Mouse (Mus musculus): ENCODE data around the gene Olfr412. TPM values are rescaled to one million over a fixed set of nuclear protein-coding genes. Genes with fewer than 3 reads are reported as not detected.
A peak's percentile ranks its signal among the peaks of the same experiment; 100 is the strongest.

Gene Olfr412
- polyA plus RNA-seq, 1 experiment from 2014 or later = not detected

GRCm38 (mm10) chr11:74393489-74393888 is 31.6 kb downstream of the Olfr412 start:
- 51% methylated on average over 5 of the region's 5 CpGs for WGBS
- H3K27me3 ChIP-seq = no peaks in the 10 kb centered on the region
- H3K4me1 ChIP-seq = peaks cover 13% of the 10 kb centered on the region
- H3K27ac ChIP-seq = 0 out of 2 replicates have a peak overlapping the region, but pooled peaks have one; percentile 36
- H3K4me2 ChIP-seq = no peak overlapping the region
- no peak overlapping the region for H3K9ac ChIP-seq
- H3K4me3 ChIP-seq (replicated peaks) = no peak overlapping the region
- H3K9me3 ChIP-seq = no peaks in the 10 kb centered on the region
- ATAC-seq (ENCODE audit: low FRiP score) = peak; percentile 81; the same call in 1 of the 2 replicates
- H3K36me3 ChIP-seq (replicated peaks) = no peaks in the 10 kb centered on the region

- no peak overlapping the region for H3K4me3 ChIP-seq (replicated peaks)
- ATAC-seq (ENCODE audit: low FRiP score) = no peak
- no peak overlapping the region for H3K4me2 ChIP-seq
- H3K9me3 ChIP-seq = no peaks in the 10 kb centered on the region
- no peak overlapping the region for H3K27ac ChIP-seq
- no peaks in the 10 kb centered on the region for H3K27me3 ChIP-seq
- H3K9ac ChIP-seq = no peak overlapping the region
- H3K4me1 ChIP-seq = peaks cover 13% of the 10 kb centered on the region
- no peaks in the 10 kb centered on the region for H3K36me3 ChIP-seq (replicated peaks)
- WGBS = 84% methylated on average over 18 of the region's 18 CpGs
These were observed 33.7 kb downstream of the Olfr412 start for GRCm38 (mm10) chr11:74395583-74395982.

GRCm38 (mm10) chr11:74402126-74402525 is 40.3 kb downstream of the Olfr412 start:
- no peaks in the 10 kb centered on the region for H3K27me3 ChIP-seq
- no peaks in the 10 kb centered on the region for H3K36me3 ChIP-seq (replicated peaks)
- 45% methylated on average over 2 of the region's 2 CpGs for WGBS
- no peak overlapping the region for H3K4me2 ChIP-seq
- ATAC-seq (ENCODE audit: low FRiP score) = no peak
- no peak overlapping the region for H3K4me3 ChIP-seq (replicated peaks)
- H3K9ac ChIP-seq = no peak overlapping the region
- H3K4me1 ChIP-seq = no peaks in the 10 kb centered on the region; the same call in 1 of the 2 replicates
- H3K27ac ChIP-seq = no peak overlapping the region
- no peaks in the 10 kb centered on the region for H3K9me3 ChIP-seq

GRCm38 (mm10) chr11:74404216-74404615 is 42.3 kb downstream of the Olfr412 start:
- Histone ChIP-seq H3K4me3 (replicated peaks) (no peak overlapping the region), H3K27me3 (no peaks in the 10 kb centered on the region), H3K27ac (no peak overlapping the region), H3K36me3 (replicated peaks) (no peaks in the 10 kb centered on the region), H3K4me2 (no peak overlapping the region), H3K4me1 (peaks cover 7% of the 10 kb centered on the region), H3K9ac (no peak overlapping the region), H3K9me3 (no peaks in the 10 kb centered on the region)
- no peak for ATAC-seq (ENCODE audit: low FRiP score)
- 77% methylated on average over 2 of the region's 2 CpGs for WGBS

- WGBS = 87% methylated on average over 7 of the region's 7 CpGs
- ATAC-seq (ENCODE audit: low FRiP score) = no peak
- H3K36me3 ChIP-seq (replicated peaks) = no peaks in the 10 kb centered on the region
These were observed 43.3 kb downstream of the Olfr412 start for GRCm38 (mm10) chr11:74405201-74405600.

GRCm38 (mm10) chr11:74408587-74409446 is 46.9 kb downstream of the Olfr412 start:
- Histone ChIP-seq H3K4me2 (no peak overlapping the region), H3K27me3 (no peaks in the 10 kb centered on the region), H3K9me3 (no peaks in the 10 kb centered on the region), H3K4me1 (peaks cover 24% of the 10 kb centered on the region), H3K27ac (peak overlapping the region; percentile 78), H3K4me3 (replicated peaks) (no peak overlapping the region), H3K9ac (no peak overlapping the region), H3K36me3 (replicated peaks) (no peaks in the 10 kb centered on the region)
- 52% methylated on average over 4 of the region's 4 CpGs for WGBS
- peak; percentile 88 for ATAC-seq (ENCODE audit: low FRiP score)

More at GRCm38 (mm10) chr11:74405201-74405600, 43.3 kb downstream of the Olfr412 start:
- H3K9me3 ChIP-seq = no peaks in the 10 kb centered on the region
- H3K4me1 ChIP-seq = peaks cover 17% of the 10 kb centered on the region
- H3K27ac ChIP-seq = no peak overlapping the region
- no peaks in the 10 kb centered on the region for H3K27me3 ChIP-seq
- H3K4me2 ChIP-seq = no peak overlapping the region
- H3K9ac ChIP-seq = no peak overlapping the region
- no peak overlapping the region for H3K4me3 ChIP-seq (replicated peaks)

- H3K4me3 ChIP-seq (replicated peaks) = no peak overlapping the region
- peaks cover 24% of the 10 kb centered on the region for H3K4me1 ChIP-seq
- H3K9ac ChIP-seq = no peak overlapping the region
- no peaks in the 10 kb centered on the region for H3K27me3 ChIP-seq
- peak; percentile 21; the same call in 1 of the 2 replicates for ATAC-seq (ENCODE audit: low FRiP score)
- H3K27ac ChIP-seq = peak overlapping the region; percentile 78
- WGBS = 69% methylated on average over 5 of the region's 5 CpGs
- no peak overlapping the region for H3K4me2 ChIP-seq
- H3K9me3 ChIP-seq = no peaks in the 10 kb centered on the region
- no peaks in the 10 kb centered on the region for H3K36me3 ChIP-seq (replicated peaks)
These were observed 47.5 kb downstream of the Olfr412 start for GRCm38 (mm10) chr11:74409447-74409754.

- peaks cover 24% of the 10 kb centered on the region for H3K4me1 ChIP-seq
- WGBS = 63% methylated on average over 4 of the region's 4 CpGs
- peak; percentile 59; the same call in 1 of the 2 replicates for ATAC-seq (ENCODE audit: low FRiP score)
- no peak overlapping the region for H3K9ac ChIP-seq
- no peak overlapping the region for H3K4me2 ChIP-seq
- H3K27ac ChIP-seq = peak overlapping the region; percentile 78
- H3K4me3 ChIP-seq (replicated peaks) = no peak overlapping the region
- H3K36me3 ChIP-seq (replicated peaks) = no peaks in the 10 kb centered on the region
- H3K9me3 ChIP-seq = no peaks in the 10 kb centered on the region
- no peaks in the 10 kb centered on the region for H3K27me3 ChIP-seq
These were observed 47.9 kb downstream of the Olfr412 start for GRCm38 (mm10) chr11:74409757-74410174.

GRCm38 (mm10) chr11:74411943-74412342 is 50.1 kb downstream of the Olfr412 start:
- Histone ChIP-seq H3K27ac (no peak overlapping the region), H3K27me3 (no peaks in the 10 kb centered on the region), H3K9ac (no peak overlapping the region), H3K36me3 (replicated peaks) (no peaks in the 10 kb centered on the region), H3K4me2 (no peak overlapping the region), H3K4me3 (replicated peaks) (no peak overlapping the region), H3K4me1 (peaks cover 24% of the 10 kb centered on the region), H3K9me3 (no peaks in the 10 kb centered on the region)
- ATAC-seq (ENCODE audit: low FRiP score) = no peak
- 71% methylated on average over 3 of the region's 3 CpGs for WGBS

GRCm38 (mm10) chr11:74412462-74412861 is 50.6 kb downstream of the Olfr412 start:
- ATAC-seq (ENCODE audit: low FRiP score) = no peak
- no peak overlapping the region for H3K4me3 ChIP-seq (replicated peaks)
- H3K36me3 ChIP-seq (replicated peaks) = no peaks in the 10 kb centered on the region
- no peaks in the 10 kb centered on the region for H3K27me3 ChIP-seq
- no peak overlapping the region for H3K4me2 ChIP-seq
- H3K9me3 ChIP-seq = no peaks in the 10 kb centered on the region
- peaks cover 24% of the 10 kb centered on the region for H3K4me1 ChIP-seq
- H3K9ac ChIP-seq = no peak overlapping the region
- no peak overlapping the region for H3K27ac ChIP-seq
- 90% methylated on average over 3 of the region's 3 CpGs for WGBS

- WGBS = 82% methylated on average over 3 of the region's 3 CpGs
- Histone ChIP-seq H3K36me3 (replicated peaks) (no peaks in the 10 kb centered on the region), H3K9me3 (no peaks in the 10 kb centered on the region), H3K4me2 (no peak overlapping the region), H3K4me1 (peaks cover 24% of the 10 kb centered on the region), H3K9ac (no peak overlapping the region), H3K27me3 (no peaks in the 10 kb centered on the region), H3K4me3 (replicated peaks) (no peak overlapping the region), H3K27ac (no peak overlapping the region)
- ATAC-seq (ENCODE audit: low FRiP score) = no peak
These were observed 51.6 kb downstream of the Olfr412 start for GRCm38 (mm10) chr11:74413449-74413972.

- no peaks in the 10 kb centered on the region for H3K27me3 ChIP-seq
- H3K9ac ChIP-seq = no peak overlapping the region
- ATAC-seq (ENCODE audit: low FRiP score) = no peak
- no peaks in the 10 kb centered on the region for H3K9me3 ChIP-seq
- H3K4me1 ChIP-seq = peaks cover 18% of the 10 kb centered on the region
- WGBS = 83% methylated on average over 9 of the region's 9 CpGs
- no peaks in the 10 kb centered on the region for H3K36me3 ChIP-seq (replicated peaks)
- H3K4me3 ChIP-seq (replicated peaks) = no peak overlapping the region
- H3K4me2 ChIP-seq = no peak overlapping the region
- H3K27ac ChIP-seq = no peak overlapping the region
These were observed 52.2 kb downstream of the Olfr412 start for GRCm38 (mm10) chr11:74414112-74414511.

- 73% methylated on average over 12 of the region's 12 CpGs for WGBS
These were observed 53.9 kb downstream of the Olfr412 start for GRCm38 (mm10) chr11:74415736-74416135.

More at GRCm38 (mm10) chr11:74415736-74416135, 53.9 kb downstream of the Olfr412 start:
- no peak overlapping the region for H3K4me3 ChIP-seq (replicated peaks)
- no peaks in the 10 kb centered on the region for H3K27me3 ChIP-seq
- H3K36me3 ChIP-seq (replicated peaks) = no peaks in the 10 kb centered on the region
- no peak overlapping the region for H3K27ac ChIP-seq
- H3K9ac ChIP-seq = no peak overlapping the region
- no peak overlapping the region for H3K4me2 ChIP-seq
- ATAC-seq (ENCODE audit: low FRiP score) = no peak
- H3K4me1 ChIP-seq = 0 out of 2 replicates have a peak, but pooled peaks cover 3% of the 10 kb centered on the region
- H3K9me3 ChIP-seq = no peaks in the 10 kb centered on the region
